Mouse (Mus musculus): Measurements from ENCODE around the gene Purb. TPM values are rescaled to one million over a fixed set of nuclear protein-coding genes. Genes with fewer than 3 reads are reported as not detected.
A peak's percentile ranks its signal among the peaks of the same experiment; 100 is the strongest.
"Not testable (repeated sequence)": the region's sequence is repeated elsewhere in the genome, so short reads cannot be mapped to it uniquely, and the experiment has no call there.

Gene Purb
- polyA plus RNA-seq, 1 experiment from 2014 or later: 22.6 TPM

DNA sequence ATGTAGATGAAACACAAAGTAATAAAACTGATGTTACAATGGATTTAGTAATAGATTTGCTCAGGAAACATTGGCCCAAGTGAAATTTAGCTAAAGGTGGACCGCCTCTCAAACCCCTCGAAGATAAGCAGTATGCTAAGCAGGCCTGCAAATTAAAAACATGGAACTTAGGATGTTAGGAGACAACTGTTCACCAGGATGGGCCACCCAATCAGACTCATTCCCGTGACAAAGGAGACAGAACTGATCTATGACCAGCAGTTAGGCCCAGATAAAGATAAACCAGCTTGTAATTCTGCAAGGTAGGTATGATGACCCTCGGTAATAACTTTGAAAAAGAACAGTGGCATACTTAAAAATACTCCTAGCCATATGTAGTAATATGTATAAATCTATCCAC, 32.6 kb downstream of the Purb start:
- Histone ChIP-seq H3K36me3 (peaks cover 19% of the 10 kb centered on the region), H3K4me1 (replicated peaks) (no peaks in the 10 kb centered on the region; the same call in 1 of the 2 replicates), H3K4me3 (replicated peaks) (peak overlapping the region; percentile 70), H3K9me3 (no peaks in the 10 kb centered on the region), H3K9ac (replicated peaks) (peak overlapping the region; percentile 89), H3K4me2 (peak overlapping the region; percentile 81), H3K27me3 (no peaks in the 10 kb centered on the region), H3K27ac (no peak overlapping the region; the same call in 1 of the 2 replicates)
- WGBS: 63% methylated on average over 4 of the region's 4 CpGs
- no peak for ATAC-seq (ENCODE audit: insufficient number of reproducible peaks, insufficient read depth, low FRiP score, low TSS enrichment, low read depth)

DNA sequence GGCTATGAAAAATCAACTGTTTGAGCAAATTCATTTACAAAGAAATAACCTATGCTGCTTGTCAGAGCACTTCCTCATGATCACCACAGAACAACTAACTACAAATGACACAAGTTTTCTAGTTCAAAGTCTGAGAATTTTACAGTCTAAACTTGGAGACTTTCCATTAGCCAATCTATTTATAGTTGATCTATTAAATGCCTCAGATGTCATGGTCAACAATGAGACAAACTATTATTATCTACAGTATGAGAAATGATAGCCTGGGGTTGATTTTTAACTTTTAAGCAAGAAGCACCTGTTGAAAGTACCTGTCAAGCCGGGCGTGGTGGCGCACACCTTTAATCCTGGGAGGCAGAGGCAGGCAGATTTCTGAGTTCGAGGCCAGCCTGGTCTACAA, 33.2 kb downstream of the Purb start:
- no peak overlapping the region for H3K9ac ChIP-seq (replicated peaks)
- ATAC-seq (ENCODE audit: insufficient number of reproducible peaks, insufficient read depth, low FRiP score, low TSS enrichment, low read depth): no peak
- no peaks in the 10 kb centered on the region for H3K27me3 ChIP-seq
- H3K36me3 ChIP-seq: peaks cover 25% of the 10 kb centered on the region
- 94% methylated on average over 4 of the region's 4 CpGs for WGBS
- no peak overlapping the region for H3K4me3 ChIP-seq (replicated peaks)
- H3K27ac ChIP-seq: no peak overlapping the region
- H3K4me2 ChIP-seq: no peak overlapping the region
- H3K9me3 ChIP-seq: no peaks in the 10 kb centered on the region
- no peaks in the 10 kb centered on the region; the same call in 1 of the 2 replicates for H3K4me1 ChIP-seq (replicated peaks)

GRCm38 (mm10) chr11:6440171-6440570, 35.5 kb downstream of the Purb start:
- H3K27ac ChIP-seq: no peak overlapping the region
- H3K9ac ChIP-seq (replicated peaks): no peak overlapping the region
- H3K9me3 ChIP-seq: no peaks in the 10 kb centered on the region
- no peak overlapping the region for H3K4me3 ChIP-seq (replicated peaks)
- peaks cover 48% of the 10 kb centered on the region for H3K36me3 ChIP-seq
- no peaks in the 10 kb centered on the region for H3K27me3 ChIP-seq
- no peak for ATAC-seq (ENCODE audit: insufficient number of reproducible peaks, insufficient read depth, low FRiP score, low TSS enrichment, low read depth)
- H3K4me2 ChIP-seq: no peak overlapping the region
- 96% methylated on average over 4 of the region's 4 CpGs for WGBS
- H3K4me1 ChIP-seq (replicated peaks): no peaks in the 10 kb centered on the region; the same call in 1 of the 2 replicates

- no peaks in the 10 kb centered on the region for H3K27me3 ChIP-seq
- H3K4me2 ChIP-seq: no peak overlapping the region
- ATAC-seq (ENCODE audit: insufficient number of reproducible peaks, insufficient read depth, low FRiP score, low TSS enrichment, low read depth): no peak
- no peak overlapping the region for H3K27ac ChIP-seq
- no peak overlapping the region for H3K4me3 ChIP-seq (replicated peaks)
- no peaks in the 10 kb centered on the region for H3K4me1 ChIP-seq (replicated peaks)
- no peaks in the 10 kb centered on the region for H3K9me3 ChIP-seq
- H3K36me3 ChIP-seq: peaks cover 73% of the 10 kb centered on the region
- 86% methylated on average over 2 of the region's 2 CpGs for WGBS
- H3K9ac ChIP-seq (replicated peaks): no peak overlapping the region
These were observed 38.0 kb downstream of the Purb start for GRCm38 (mm10) chr11:6437667-6438066.

GRCm38 (mm10) chr11:6436442-6436841, 39.3 kb downstream of the Purb start:
- peaks cover 83% of the 10 kb centered on the region for H3K36me3 ChIP-seq
- no peaks in the 10 kb centered on the region for H3K9me3 ChIP-seq
- H3K4me1 ChIP-seq (replicated peaks): no peaks in the 10 kb centered on the region
- no peak overlapping the region for H3K4me3 ChIP-seq (replicated peaks)
- no peak overlapping the region for H3K9ac ChIP-seq (replicated peaks)
- no peaks in the 10 kb centered on the region for H3K27me3 ChIP-seq
- H3K27ac ChIP-seq: no peak overlapping the region
- ATAC-seq (ENCODE audit: insufficient number of reproducible peaks, insufficient read depth, low FRiP score, low TSS enrichment, low read depth): no peak
- H3K4me2 ChIP-seq: no peak overlapping the region
- WGBS: 72% methylated on average over 8 of the region's 8 CpGs

- Histone ChIP-seq H3K4me3 (replicated peaks) (no peak overlapping the region), H3K4me1 (replicated peaks) (no peaks in the 10 kb centered on the region), H3K9me3 (no peaks in the 10 kb centered on the region), H3K27me3 (no peaks in the 10 kb centered on the region), H3K4me2 (no peak overlapping the region), H3K36me3 (peaks cover 98% of the 10 kb centered on the region), H3K9ac (replicated peaks) (no peak overlapping the region), H3K27ac (no peak overlapping the region)
- ATAC-seq (ENCODE audit: insufficient number of reproducible peaks, insufficient read depth, low FRiP score, low TSS enrichment, low read depth): no peak
- 96% methylated on average over 7 of the region's 7 CpGs for WGBS
These were observed 45.5 kb downstream of the Purb start for GRCm38 (mm10) chr11:6430186-6430585.

DNA sequence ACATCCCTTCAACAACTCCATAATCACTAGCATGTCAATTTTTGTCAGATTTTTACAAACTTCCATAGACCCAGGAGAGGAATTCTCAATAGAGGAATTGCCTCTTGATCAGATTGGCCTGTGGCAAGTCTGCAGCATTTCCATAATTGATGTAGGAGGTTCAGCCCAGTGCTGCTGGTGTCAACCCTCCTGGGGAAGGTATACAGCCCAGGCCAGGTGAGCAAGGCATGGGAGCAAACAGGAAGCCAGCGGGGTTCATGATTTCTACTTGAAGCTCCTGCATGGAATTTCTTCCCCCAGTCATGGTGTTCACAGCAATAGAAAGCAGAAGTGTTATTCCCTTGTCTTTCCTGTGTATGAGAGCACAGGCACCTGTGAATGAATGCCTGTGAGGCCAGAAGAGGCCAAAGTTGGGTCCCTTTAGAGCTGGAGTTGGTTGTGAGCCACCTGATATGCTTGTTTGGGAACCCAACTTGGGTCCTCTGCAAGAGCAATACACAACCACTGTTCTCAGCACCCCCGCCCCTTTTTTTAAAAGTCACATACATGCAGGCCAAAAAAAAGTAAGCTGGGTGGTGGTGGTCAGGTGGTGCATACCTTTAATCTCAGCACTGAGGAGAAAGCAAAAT, 54.9 kb downstream of the Purb start:
- Histone ChIP-seq H3K27ac (no peak overlapping the region), H3K4me1 (replicated peaks) (peaks cover 15% of the 10 kb centered on the region), H3K9ac (replicated peaks) (no peak overlapping the region), H3K27me3 (no peaks in the 10 kb centered on the region), H3K9me3 (no peaks in the 10 kb centered on the region), H3K36me3 (peaks cover 77% of the 10 kb centered on the region), H3K4me3 (replicated peaks) (no peak overlapping the region), H3K4me2 (no peak overlapping the region)
- whole genome bisulfite sequencing: 76% methylated on average over 2 of the region's 2 CpGs
- ATAC-seq (ENCODE audit: insufficient number of reproducible peaks, insufficient read depth, low FRiP score, low TSS enrichment, low read depth): no peak

- H3K4me1 ChIP-seq (replicated peaks): peaks cover 15% of the 10 kb centered on the region
- ATAC-seq (ENCODE audit: insufficient number of reproducible peaks, insufficient read depth, low FRiP score, low TSS enrichment, low read depth): no peak
- H3K27ac ChIP-seq: 0 out of 2 replicates have a peak overlapping the region, but pooled peaks have one; percentile 30
- no peak overlapping the region for H3K4me3 ChIP-seq (replicated peaks)
- H3K4me2 ChIP-seq: no peak overlapping the region
- no peaks in the 10 kb centered on the region for H3K9me3 ChIP-seq
- no peak overlapping the region for H3K9ac ChIP-seq (replicated peaks)
- 31% methylated on average over 1 of the region's 1 CpGs for WGBS
- H3K36me3 ChIP-seq: peaks cover 73% of the 10 kb centered on the region
- H3K27me3 ChIP-seq: no peaks in the 10 kb centered on the region
These were observed 55.4 kb downstream of the Purb start for GRCm38 (mm10) chr11:6420283-6420703.

DNA sequence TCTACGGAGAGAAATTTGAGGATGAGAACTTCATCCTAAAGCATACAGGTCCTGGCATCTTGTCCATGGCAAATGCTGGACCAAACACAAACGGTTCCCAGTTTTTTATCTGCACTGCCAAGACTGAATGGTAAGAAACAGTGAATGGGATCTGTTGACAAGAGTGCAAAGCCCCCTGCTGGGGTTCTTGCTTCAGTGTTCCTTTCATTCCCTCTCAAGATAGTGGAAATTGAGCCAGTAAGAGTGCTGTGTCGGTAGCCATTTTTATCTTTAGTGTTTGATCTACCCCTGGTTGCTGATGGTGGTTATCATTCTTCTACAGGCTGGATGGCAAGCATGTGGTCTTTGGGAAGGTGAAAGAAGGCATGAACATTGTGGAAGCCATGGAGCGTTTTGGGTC, 56.6 kb downstream of the Purb start:
- Histone ChIP-seq H3K36me3 (peaks cover 65% of the 10 kb centered on the region), H3K4me1 (replicated peaks) (peaks cover 24% of the 10 kb centered on the region)
- 84% methylated on average over 4 of the region's 4 CpGs for WGBS
- H3K27me3 ChIP-seq; H3K4me3 ChIP-seq (replicated peaks); H3K4me2 ChIP-seq; H3K27ac ChIP-seq; H3K9ac ChIP-seq (replicated peaks); H3K9me3 ChIP-seq; ATAC-seq (ENCODE audit: insufficient number of reproducible peaks, insufficient read depth, low FRiP score, low TSS enrichment, low read depth): not testable (repeated sequence)

DNA sequence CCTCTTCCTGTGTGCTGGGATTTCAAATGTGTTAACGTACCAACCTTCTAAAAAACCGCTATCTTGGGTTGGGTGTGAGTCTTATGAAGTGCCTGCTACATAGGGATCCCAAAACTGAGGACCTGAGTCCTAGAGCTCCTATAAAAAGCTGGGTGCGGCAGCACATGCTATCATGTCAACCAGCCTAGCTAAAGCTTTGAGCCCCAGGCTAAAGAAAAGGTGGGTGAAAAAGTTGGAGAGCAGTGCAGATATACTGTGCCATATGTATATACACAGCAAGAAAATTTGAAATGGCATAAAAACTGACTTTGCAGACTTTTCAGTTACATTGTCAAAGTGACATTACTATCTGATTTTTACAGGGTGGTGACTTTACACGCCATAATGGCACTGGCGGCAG, 57.0 kb downstream of the Purb start:
- no peak overlapping the region for H3K9ac ChIP-seq (replicated peaks)
- peaks cover 24% of the 10 kb centered on the region for H3K4me1 ChIP-seq (replicated peaks)
- H3K27ac ChIP-seq: no peak overlapping the region
- no peak overlapping the region for H3K4me3 ChIP-seq (replicated peaks)
- 82% methylated on average over 5 of the region's 5 CpGs for WGBS
- peaks cover 62% of the 10 kb centered on the region for H3K36me3 ChIP-seq
- no peaks in the 10 kb centered on the region for H3K9me3 ChIP-seq
- no peak for ATAC-seq (ENCODE audit: insufficient number of reproducible peaks, insufficient read depth, low FRiP score, low TSS enrichment, low read depth)
- peak overlapping the region; percentile 90 for H3K4me2 ChIP-seq
- H3K27me3 ChIP-seq: no peaks in the 10 kb centered on the region
